Mouse (Mus musculus) frontal cortex, postnatal 14 days (tissue): ENCODE data around the gene Nucks1.

Experiments
- DNase-seq, 2 experiments: peaks; one replicate each; pipeline ENCODE4 v3.0.0; 2022; ENCODE audit warnings: low spot score in 2 of 2

Gene Nucks1

GRCm38 (mm10) chr1:131919052-131919451, 8.7 kb downstream of the Nucks1 start:
- DNase-seq, result no peak

GRCm38 (mm10) chr1:131922100-131922499, 11.8 kb downstream of the Nucks1 start:
- DNase-seq, result no peak

GRCm38 (mm10) chr1:131933471-131933870, 23.1 kb downstream of the Nucks1 start:
- no peak for DNase-seq

GRCm38 (mm10) chr1:131937659-131938305, 27.4 kb downstream of the Nucks1 start:
- peak; percentile 34 to 58 for DNase-seq

DNA sequence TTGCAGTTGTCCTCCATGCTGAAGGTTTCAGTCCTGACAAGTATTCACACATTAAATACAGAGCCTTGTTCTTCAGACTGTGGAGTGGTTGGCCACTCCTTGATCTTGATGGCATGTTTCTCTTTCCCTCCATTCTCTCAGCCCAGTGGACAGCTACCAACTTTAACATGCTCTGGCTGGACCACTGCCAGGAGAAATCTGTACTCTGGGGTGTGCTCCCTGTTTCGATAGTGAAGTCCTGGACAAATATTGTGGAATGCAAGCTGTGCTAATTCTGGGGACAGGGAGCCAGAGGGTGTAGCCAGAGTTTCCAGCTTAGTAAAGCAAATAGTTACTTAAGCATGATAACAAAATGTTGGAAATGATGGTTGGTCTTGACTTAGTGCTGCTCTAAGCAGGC, 28.5 kb downstream of the Nucks1 start:
- no peak for DNase-seq

GRCm38 (mm10) chr1:131940711-131941244, 30.4 kb downstream of the Nucks1 start:
- no peak for DNase-seq

DNA sequence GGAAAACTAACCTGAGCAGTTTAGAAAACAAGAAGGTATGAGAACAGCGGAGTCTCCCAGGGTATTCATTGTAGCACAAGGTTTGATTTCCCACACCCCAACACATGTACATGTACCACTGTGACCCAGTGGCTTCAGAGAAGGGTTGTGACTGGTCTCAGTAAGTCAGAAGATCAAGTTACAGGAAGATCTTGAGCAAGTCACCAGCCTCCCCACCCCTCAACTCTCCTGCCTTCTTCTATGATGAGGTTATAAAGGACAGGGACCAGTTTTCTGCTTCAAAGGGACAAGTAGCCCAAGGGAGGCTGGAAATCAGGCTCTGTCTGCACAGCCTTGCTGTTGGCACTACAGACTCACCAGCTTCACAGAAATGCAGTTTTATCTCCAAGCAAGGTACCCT, 31.2 kb downstream of the Nucks1 start:
- DNase-seq, result no peak

GRCm38 (mm10) chr1:131942621-131943590, 32.6 kb downstream of the Nucks1 start:
- DNase-seq, result no peak

DNA sequence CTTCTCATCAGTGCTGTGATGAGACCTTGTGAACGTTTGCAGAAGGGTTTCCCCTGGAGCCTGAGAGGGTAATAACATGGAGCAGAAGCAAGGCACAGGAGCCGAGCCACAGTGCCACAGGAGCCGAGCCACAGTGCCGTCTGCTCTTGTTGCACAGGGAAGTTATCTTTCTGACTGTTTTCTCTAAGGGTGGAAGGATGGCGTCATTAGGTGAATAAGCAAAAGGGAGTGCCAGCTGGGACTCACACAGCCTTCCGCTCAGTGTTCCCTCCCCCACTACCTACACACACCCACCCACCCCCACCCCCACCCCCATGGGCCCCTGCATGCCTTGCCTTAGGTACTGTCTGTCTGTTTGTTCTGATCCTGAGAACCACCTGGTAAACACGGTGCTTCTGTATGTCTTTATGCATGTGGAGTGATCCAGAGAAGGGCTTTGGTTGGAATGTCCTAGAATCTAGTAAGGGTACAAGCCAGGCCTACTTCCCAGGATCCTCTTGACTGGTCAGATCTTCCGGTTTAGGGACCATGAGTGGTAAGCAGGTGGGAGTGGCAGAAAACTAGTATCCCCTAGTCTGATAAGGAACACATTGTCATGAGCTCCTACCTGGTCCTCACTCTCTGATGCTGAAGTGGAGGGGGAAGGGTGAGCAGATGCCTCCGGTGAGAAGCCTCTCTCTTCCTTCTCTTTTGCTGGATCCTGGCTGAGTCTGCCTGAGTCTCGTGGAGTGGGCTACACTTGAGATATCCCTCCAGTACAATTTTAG, 35.5 kb downstream of the Nucks1 start:
- DNase-seq, result no peak

DNA sequence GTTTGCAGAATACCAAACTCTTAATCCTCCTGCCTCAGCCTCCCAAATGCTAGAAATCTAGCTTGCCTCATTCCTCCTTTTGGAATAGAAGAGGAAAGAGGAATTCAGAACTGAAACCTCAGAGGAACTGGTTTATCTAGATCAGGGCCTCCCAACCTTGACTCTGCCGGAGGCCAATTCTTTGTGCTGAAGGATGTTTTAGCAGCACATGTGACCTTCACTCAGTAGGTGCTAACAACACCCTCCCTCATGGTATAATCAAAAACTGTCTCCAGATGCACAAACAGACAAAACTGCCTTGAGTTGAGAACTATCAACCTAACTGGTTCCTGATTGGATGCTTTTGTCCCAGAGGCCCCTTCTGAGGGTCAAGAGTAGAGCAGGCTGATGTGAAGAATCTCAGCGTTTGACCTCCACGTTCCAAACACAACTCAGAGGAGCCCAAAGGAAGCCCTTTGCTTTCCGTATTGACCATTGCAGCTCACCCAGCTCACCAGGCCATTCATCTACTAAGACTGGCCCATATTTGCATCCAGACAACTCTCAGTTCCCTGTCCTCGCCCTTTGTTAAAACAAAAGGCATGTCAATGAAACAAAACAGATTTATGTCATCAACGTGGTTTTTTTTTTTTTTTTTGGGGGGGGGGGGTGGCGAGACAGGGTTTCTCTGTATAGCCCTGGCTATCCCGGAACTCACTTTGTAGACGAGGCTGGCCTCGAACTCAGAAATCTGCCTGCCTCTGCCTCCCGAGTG, 36.3 kb downstream of the Nucks1 start:
- no peak for DNase-seq

DNA sequence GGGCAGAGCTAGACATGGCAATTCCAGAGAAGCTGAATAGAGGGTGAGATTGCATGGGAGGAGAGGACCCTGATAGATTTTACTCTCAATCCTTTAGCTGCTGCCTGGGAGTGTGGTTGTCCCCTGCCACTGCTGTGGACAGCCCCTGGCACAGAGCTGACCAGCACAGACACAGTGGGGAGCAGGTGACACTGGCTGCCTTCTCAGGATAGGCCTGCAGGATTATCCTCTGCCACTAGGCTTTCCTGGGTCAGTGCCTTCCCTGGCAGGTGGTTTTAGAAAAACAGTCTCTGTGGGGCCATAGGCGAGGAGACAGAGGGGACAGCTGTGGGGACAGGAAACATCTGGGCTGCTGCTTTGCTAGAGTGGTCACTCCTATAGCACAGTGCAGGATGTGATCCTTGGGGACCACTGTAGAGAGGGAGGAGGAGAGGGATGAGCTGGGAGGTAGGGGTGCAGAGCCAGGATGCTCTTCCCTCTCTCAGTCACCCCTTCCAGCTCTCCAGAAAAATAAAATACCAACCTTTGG, 37.7 kb downstream of the Nucks1 start:
- DNase-seq, result no peak

- no peak for DNase-seq
Measured at GRCm38 (mm10) chr1:131954242-131954865, 44.0 kb downstream of the Nucks1 start.

DNA sequence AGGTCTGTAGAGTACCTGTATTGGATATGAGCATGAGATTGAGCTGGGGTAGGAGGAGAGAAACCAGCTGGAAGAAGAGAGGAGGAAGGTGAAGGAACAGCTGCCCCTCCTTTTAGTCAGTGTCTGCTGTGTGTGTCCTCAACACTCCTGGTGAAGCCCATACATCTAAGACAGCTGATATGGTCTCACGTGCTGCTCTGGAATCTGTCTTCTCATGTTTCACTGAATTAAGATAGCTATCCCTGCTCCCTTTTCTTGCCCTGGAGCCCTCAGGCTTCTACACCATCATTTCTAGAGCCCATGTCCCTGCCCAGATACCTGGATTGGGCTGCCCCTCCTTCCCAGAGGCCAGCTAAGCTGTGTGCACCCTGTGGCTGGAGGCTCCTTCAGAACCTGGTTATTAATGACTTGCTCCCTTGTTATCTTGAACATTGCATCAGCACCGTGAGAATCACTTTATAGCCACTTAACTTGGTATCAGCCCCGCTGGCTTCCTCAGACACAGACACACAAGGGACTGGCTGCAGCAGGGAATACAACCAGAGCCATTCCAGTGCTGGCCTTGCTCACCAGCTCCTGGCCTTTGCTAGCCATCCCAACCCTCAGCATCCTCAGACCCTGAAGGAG, 44.9 kb downstream of the Nucks1 start:
- DNase-seq, result no peak

DNA sequence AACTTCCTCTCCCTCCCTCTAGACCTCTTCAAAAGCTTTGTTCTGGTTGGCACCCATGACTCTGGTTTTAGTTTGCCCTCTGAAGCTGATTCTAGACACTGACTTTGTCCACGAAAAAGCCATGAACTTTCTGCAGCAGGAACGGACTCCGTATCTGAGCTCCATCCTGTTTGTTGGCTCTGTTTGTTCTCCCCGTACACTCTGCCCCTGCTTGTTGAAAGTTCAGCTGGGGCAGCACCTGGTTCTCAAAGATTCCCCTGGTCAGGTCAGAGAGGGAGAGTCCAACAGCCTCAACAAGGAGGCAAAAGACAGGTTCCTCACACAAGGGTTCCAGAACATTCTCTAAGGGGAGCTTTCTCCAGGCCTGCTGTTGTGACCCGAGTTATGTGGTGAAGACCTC, 47.1 kb downstream of the Nucks1 start:
- DNase-seq, result no peak

GRCm38 (mm10) chr1:131961004-131961403, 50.7 kb downstream of the Nucks1 start:
- DNase-seq, result no peak

DNA sequence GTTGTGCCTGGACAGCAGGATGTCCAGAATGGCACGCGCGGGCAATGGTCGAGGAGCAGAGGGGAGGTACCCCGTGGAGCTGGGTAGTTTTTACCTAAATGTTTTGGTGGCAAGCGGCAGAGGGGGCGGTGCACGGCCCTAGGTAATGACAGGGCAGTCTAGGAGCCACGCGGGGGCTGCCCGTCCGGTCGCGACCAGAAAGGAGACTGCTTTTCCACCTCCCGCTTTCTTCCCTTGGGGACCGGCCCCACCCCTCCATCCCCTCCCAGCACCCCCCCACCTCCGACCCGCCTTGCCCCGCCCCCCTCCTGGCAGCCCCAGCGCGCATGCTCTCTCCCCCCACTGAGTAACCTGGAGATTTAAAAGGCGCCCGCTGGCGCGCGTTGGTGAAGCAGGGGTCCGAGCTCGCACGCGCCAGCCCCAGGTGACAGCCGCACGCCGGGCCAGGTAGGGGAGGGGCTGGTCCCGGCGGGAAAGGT, 52.3 kb downstream of the Nucks1 start, which contains the start of gene Slc45a3:
Slc45a3 (plus strand) TSS at position 362 of the 479 bp plus-strand sequence.
- DNase-seq, result no peak

DNA sequence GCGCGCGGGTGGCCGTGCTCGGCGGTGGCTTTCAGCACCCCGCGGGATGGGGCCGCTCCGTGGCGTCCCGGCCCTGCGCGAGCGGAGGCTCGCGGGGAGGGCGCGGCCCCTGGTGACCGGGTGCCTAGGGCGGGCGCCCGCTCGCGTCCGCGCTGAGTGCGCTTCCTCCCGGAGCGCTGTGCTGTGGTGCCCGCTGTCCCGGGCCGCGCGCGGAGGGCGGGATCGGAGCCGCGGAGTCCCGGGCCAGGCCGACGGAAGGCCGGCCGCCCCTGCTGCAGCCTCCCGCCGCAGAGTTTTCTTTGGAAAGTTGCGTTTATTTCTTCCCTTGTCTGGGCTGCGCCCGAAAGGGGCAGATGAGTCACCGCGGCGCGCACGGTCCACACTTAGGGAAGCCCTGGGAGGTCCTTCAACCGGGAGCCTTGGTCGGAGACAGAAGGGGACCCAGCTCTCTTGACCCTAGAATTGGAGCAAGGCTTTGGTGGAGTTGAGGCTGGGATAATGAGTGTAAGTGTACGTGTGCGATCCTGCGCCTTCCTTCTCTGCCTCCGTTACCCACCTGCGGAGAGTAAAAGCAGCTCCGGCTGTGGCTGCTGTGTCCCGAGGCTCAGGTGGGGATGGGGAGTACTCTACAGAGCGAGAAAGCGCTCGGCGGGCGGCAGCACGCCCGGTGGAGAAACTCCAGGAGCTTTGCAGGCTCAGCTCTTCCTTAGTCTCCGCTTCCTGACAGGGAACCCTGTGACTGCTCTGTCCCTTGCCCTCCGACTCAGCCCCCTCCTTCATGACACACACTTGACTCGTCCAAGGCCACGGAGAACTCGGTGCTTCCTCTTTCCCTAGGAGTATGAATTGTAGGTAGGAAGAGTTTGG, 53.0 kb downstream of the Nucks1 start:
- no peak for DNase-seq

- DNase-seq, result no peak
Measured at GRCm38 (mm10) chr1:131964100-131964499, 53.8 kb downstream of the Nucks1 start.

GRCm38 (mm10) chr1:131964580-131964979, 54.2 kb downstream of the Nucks1 start:
- DNase-seq, result no peak
